Mouse (Mus musculus) CD4-positive, CD25-positive, alpha-beta regulatory T cell, adult 4 months (primary cell): Measurements from ENCODE around the gene Fkbp9. TPM values are rescaled to one million over a fixed set of nuclear protein-coding genes. Genes with fewer than 3 reads are reported as not detected.

Source experiments
- ATAC-seq: one replicate; pipeline ENCODE4 v1.8.0; 2017
- polyA plus RNA-seq, 2 experiments: library from polyadenylated mRNA; unstranded; fragments of 100-300 nt; shearing (Covaris generic); gene quantifications; one replicate each; pipeline ENCODE4 v1.2.1; 2017

Fkbp9 gene
- polyA plus RNA-seq = not detected

DNA sequence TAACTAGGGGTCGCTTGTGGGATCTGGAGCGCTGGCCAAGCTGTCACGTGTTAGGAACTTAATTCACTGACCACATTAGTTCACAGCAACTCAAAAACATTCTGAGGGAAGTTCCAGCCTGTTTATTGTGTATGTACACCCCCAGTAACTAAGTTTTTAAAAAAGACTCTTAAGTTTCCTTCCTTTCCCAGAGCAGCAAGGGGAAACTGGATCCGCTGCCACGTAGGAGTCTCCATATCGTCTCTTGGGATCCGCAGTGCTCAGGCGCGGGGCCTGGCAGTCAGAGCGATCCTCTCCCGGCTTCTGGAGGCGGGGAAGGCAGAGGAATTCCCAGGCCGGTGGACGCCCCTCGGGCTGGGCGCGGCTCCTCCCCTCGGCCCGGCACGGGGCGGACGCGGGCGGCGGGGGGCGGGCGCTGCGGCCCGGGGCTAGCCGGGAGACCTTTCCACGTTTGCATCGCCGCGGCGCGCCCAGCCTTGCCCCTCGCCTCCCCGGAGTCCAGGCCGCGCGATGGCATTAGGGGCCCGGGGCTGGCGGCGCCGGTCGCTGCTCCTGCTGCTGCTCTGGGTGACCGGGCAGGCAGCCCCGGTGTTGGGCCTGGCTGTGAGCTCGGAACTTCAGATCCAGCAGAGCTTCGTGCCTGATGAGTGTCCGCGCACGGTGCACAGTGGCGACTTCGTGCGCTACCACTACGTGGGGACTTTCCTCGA, at the start of gene Fkbp9:
TSS of gene Fkbp9 (plus strand) at position 363 of the 710 bp plus-strand sequence.
- ATAC-seq = no peak

DNA sequence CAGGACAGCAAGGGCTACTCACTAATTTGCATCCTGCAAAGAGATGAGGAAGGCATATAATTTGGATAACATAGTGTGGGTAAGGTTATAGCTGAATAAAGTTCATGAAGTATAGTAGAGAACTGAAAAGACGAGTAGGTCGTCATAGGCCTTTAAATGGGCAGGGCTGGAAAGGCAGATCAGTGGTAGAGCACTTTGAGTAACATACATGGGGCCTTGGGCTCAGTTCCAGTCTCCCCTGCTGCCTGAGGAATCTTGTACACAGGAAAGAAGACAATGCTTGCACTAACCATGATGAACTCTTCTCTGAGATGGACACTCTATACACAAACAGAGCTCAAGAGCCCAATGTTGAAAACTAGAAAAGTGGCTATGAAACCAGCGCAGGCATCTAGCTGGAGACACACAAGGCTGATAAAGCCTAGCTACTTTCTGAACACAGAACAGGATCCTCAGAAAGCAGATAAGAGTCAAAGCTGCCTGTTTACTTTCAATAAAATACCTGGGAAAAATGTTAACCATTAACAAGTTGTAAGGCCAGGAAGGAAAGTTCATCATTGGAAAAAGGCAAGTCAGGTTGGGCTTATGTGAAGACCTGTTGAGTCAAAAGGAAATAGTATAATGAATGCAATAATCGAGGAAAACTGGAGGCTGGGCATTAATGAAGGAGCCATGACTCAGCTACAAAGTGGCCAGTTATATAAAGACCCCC, 48.1 kb upstream of the Fkbp9 start:
- ATAC-seq = no peak

DNA sequence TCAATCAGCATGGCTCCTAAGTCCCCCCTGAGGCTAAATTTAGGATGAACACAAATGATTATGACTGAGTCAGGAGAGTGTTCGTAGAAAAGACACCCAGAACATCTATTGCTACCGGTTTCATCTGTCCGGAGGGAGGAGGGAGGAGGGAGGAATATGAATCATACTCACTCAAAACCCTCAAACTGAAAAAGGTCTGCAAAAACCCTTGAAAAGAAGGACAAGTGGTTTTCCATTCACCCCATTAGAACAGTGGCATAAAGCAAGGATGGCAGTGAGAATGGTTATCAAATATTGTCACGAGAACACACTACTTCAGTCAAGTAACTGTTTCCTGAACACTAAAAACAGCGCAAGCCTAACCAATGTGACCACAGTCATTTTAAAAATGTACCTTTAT, 46.8 kb upstream of the Fkbp9 start:
- no peak for ATAC-seq

DNA sequence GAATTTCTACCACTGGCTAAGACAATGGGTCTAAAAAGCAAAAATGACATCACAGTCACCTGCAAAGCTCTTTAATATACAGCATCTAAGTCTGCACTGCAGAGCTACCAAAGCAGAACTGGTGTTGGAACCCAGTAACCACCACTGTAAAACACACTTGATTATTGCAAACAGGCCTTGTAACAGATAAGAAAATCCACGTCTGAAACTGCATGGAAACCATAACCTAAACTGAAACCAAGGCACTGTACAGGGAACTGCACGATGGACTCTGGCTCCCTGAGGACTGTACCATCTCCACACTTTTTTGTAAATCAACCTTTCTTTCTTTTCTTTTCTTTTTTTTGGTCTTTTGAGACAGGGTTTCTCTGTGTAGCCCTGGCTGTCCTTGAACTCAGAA, 44.2 kb upstream of the Fkbp9 start:
- ATAC-seq = no peak

DNA sequence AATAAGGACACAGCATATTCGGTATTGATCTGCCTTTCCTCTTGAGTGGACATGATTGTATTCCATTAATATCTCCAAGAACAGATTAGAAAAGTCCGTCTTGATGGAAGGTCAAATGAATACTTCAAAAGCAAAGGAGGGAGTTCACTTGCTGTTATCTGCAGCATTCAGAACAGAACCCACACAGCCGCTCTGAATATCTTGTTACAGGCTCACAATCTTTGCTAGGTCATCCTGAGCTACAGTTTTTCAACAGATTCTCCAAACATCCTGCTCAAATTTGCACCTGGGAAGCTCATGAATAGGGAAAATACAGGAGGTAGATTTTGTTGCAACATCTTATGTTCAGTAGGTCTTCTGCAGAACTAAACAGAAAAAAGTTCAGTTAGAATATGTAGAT, 42.5 kb upstream of the Fkbp9 start:
- ATAC-seq = no peak

DNA sequence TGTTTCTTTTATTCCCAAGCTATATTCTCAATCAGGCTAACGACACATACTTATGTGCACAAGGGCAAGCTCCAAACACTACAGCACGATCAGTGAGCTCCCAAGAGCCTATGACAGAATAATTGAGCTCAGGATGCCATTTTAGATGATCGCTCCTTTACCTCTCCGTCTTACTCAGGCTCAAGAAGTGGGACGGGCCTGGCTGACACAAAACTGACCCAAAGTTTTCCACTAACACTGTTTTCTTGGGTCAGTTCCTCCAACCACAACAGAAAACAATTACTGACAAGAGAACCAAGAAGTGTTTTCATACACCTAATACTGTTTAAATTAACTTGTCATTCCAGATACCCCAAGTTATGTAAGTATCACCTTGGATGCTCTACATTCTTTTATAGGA, 37.0 kb upstream of the Fkbp9 start:
- ATAC-seq = no peak

DNA sequence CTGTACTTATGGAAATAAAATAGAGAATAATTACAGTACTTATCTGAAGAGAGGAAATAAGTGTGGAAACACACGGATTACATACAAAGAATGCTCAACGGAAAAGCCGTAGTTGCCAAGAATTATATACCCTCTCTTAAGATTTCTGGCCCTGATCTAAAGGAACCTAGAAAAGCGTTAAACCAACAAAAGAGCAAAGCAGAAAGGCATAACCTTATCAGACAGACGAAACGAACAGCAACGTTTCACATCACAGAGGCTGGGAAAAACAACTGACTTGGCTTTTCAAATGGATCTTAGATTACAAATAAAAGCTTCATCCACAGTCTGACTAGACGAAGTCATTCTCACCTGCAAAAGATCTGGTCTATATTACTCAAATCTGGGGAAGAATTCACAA, 35.6 kb upstream of the Fkbp9 start:
- ATAC-seq = no peak

DNA sequence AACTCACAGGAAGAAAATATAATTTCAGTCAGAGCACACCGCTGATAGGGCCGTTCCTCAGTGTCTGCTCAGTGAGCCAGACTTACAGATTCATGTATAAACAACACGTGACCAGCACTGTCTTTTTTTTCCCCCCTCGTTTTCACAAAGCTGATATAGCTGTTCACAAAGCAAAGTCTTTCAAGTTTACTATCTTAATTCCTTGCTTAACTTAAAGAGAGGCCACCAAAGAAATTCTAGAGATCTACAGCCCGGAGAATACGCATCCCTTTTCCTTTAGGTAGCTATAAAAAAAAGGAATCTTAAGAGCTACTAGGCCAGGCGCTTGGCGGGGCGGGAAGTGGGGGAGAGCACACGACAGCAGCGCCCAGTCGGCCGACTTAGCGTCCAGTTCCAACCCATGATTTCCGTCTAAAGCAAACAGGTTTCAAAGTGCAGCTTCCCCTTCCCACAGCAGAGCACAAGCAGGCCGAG, 35.2 kb upstream of the Fkbp9 start:
- peak; percentile 50 for ATAC-seq

DNA sequence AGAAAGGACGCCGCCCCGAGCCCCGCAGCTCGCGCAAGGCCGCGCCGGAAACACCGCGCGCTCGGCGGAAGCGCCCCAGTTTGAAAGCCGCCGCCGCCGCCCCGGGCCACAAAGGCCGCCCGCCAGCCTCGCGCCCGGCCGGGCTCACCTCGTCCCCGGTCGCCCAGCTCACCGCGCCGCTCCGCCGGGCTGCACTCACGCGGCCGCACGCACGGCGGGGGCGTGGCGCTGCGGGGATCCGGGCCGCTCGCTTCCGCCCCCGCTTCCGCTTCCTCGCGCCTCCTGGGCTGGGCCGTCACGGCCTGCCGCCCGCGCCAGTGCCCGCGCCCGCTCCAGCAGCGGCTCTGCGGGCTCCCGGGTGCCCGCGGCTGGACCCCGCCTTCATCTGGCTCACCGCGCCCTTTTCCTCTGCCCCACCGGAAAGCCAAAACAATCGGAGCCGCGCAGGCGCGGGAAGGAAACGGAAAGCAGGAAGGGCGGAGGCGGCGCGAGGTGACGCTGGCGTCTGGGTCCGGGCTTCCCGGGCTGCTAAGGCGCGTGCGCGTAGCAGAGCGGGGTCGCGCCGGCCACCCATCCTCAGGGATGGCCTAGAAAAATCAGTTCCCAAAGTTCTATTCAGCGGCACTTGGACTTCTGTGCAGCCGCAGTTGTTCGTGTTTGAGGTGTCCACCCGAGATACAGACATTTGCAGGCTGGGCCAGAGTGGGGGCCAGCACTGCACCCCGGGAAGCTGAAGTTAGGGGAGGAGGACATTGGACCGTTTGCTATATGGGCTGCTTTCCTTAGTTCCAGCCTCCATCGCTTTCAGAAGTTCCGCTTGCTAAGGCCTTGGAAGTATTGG, 34.3 kb upstream of the Fkbp9 start, which contains the start of gene Kbtbd2:
TSS of gene Kbtbd2 (minus strand) at position 503 of the 841 bp plus-strand sequence.
- ATAC-seq = peak; percentile 78

DNA sequence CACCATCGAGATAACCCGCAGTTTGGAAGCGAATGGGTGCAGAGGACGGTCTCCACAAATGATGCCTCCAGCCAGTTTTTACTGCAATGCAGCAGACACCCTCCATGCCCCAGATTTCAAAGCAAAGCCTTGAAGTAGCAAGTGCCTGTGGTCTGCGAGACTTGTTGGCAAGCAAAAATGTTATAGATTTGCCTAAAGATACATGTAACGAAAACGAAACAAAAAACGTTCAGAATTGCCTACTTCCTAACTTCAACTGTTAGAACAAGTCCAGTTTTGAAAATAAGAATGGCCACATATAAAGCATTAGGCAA, 33.8 kb upstream of the Fkbp9 start:
- peak; percentile 24 for ATAC-seq

DNA sequence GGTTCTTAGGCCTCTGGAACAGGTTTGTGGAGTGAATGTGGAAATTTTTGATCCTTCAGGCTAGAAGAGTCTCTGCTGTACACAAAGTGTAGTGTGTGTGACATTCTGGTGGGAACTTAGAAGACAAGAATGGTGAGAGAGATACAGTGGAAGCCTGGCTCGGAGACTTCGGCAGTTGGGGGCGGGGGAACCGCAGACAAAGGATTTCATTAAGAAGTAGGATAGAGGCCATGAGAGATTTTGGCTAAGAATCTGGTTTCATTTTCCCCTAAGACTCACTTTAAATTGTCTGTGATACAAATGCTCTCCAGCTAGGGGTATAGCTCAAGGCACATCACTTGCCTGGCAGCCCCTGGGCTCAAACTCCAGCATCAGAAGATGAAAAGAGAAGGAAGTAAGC, 26.8 kb upstream of the Fkbp9 start:
- no peak for ATAC-seq

DNA sequence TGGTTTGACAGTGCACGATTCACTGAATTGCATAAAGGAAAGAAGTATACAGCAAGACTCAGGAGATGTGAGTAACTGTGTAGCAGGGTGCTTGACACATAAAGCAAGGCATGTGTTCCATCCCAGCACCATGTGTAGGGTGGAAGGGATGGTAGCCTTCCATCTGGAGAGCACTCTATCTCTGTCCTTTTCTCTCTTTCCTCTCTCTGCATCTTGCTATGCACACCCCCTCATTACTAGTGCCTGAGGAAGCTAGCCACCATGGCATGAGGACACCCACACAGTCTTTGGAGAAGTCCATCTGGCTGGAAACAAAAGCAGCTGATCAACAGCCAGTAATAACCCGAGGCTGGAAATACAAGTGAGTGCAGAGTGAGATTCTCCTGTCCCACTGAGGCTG, 25.7 kb upstream of the Fkbp9 start:
- ATAC-seq = no peak

DNA sequence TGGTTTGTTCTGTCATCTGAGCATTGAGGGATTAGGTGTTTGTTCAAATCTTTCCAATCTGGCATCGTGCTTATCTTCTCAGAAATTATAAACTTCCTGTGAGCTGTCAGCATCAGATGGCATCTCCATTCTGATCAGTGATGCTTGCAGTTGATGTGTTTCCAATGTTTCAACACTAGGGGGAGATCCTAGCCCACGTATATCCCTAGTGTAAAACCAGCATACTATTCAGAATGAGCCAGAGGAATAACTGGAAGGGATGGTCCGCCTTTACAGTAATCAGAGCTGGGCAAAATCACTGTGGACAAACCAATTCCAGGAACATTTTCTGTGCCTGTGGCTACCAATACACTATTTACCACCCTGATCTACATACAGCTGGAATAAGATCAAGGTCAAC, 23.2 kb upstream of the Fkbp9 start:
- ATAC-seq = peak; percentile 99

DNA sequence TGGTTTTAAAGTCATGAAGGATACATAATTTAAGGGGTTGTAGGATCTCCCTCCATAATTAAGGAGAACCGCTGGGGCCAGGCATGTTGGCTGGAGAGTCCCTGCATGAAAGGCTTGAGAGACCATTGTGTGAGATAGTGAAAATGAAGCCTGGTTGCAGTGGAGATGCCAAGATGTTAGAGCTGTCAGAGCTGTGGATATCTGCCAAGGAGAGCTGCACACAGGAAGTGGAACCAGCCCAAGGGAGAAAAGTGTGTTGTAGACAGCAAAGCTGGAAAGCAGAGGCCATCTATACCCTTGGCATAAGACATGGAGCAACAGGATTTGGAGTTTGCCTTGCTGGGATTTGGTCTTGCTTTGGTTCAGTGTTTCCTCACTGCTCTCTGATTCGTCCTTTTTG, 18.5 kb upstream of the Fkbp9 start:
- ATAC-seq = no peak

DNA sequence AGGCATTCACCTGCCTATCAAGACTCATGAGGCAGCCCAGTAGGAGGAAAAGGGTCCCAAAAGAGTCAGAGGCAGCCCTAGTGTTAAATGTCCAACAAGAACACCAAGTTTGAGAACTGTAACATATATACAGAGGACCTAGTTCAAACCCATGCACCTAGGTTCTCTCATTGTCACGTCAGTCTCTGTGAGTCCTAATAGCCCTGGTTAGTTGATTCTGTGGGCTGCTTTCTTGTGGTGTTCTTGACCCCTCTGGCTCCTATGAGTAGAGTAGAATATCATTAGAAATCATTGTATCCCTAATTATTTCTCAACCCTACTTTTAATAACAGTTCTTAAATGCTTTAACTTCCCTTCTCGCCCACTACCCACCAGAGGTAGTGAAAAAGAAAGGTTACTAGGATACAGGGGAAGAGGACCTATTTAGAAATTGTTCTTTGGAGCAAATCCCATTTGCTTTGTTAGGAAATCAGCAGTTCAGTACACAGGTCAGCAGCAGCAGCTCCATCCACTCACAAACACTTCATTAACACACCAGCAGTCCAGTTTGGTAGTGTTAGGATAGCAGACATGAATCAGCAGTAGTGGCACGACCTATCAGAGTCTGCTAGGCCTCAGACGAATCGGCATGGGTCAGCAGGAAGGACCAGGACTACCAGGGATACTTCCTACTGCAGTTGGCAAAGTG, 13.3 kb upstream of the Fkbp9 start:
- ATAC-seq = no peak

DNA sequence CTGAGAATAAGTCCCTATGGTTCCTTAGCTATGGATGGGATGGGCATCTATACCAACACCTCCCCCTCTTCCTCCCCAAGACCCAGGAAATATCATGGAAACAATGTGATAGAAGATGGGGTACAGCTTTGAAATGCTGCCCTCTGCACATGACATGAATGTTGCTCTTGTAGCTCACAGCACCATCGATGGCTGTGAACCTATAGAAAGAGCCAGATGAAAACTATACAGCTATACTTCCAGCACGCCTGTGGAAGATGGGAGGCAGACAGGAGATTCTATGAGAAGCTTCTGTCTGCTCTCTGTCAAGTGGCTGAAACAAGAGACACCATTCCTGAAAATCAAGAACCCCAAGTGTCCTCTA, 12.8 kb upstream of the Fkbp9 start:
- no peak for ATAC-seq

DNA sequence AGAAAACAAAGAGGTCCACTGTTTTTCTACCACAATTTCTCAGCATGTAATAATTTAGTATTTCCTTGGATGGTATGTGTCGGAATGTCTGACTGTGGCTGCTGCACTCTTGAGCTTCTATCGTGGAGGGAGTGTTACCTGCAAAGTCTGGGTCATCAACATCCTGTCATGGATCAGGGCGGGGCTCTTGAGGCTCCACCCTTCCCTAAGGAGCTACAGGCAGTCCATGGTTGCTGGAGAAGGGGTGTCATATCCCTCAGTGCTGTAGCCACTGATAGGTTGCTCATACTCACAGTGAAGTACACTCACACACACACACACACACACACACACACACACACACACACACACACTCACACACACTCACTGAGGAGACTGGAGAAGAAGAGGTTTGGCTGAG, 6.2 kb upstream of the Fkbp9 start:
- ATAC-seq = no peak

DNA sequence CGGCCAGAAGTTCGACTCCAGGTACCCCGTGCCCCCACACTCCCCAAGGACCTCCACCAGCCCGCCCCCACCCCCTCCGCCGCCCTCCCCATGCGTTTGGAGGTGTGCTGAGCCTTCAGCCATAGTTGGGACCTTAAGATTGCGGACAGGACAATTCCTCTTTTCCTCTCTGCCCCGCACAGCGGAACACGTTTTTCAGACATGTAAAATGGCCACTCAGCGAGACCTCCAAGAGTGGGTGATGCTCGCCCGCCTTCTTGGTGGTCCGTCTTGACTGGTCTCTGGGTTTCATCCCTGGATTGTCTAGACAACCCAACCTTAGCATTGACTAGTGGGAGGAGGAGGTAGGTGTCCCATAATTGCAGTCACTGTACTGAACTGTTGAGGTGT, 543 bp downstream of the Fkbp9 start:
- ATAC-seq = no peak

DNA sequence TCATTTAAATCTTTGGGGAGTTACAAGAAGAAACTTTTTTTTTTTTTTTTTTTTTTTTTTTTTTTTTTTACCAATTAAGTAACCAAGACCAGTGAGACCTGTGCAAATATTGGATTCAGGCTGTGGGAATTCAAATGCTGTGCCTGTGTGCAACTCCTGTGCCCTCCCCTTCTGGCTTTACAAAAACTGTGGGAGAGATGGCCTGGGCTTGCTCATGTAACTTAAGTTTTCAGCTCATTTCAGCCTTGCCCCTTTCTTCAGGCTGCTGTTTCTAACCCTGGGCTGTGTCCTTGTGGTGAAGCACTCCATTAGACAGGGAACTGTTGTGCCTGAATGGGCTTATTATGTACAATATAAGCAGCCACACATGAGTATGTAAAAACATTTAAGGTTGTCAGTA, 971 bp downstream of the Fkbp9 start:
- no peak for ATAC-seq

DNA sequence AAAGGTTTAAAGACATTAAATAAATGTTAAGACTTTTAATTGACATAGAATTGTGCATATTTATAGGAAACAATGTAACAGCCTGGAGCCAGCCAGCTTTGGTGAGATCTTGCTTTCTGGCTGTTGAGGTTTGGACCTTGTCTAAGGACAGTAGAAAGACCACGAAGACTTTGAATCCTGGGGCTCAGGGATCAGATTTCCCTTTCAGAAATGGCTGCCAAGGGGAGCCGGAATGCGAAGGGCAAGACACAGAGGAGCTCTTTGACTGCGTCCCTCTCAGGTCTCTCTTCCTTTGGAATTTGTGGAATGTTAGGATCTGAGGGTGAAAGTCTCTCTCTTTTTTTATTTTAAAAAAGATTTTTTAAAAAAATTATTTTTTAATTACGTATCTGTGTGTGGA, 2.9 kb downstream of the Fkbp9 start:
- ATAC-seq = no peak

DNA sequence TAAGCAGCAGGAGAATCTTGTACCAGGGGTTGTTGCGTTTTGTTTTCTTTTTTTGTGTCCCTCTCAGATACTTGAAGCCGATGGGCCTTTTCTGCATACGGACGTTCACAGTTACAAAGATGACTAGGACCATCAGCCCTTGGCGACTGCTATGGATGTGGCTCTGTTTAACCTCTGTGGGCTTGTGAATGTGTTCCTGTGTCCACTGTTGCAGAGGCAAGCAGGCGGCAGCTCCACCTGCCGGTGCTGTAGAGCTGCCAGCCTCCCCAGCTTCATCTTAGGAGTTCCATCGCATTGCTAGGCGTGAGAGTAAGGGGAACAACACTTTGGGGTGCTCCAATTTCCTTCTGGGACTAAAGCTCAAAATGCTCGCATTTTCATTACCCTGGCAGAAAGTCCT, 3.7 kb downstream of the Fkbp9 start:
- no peak for ATAC-seq

DNA sequence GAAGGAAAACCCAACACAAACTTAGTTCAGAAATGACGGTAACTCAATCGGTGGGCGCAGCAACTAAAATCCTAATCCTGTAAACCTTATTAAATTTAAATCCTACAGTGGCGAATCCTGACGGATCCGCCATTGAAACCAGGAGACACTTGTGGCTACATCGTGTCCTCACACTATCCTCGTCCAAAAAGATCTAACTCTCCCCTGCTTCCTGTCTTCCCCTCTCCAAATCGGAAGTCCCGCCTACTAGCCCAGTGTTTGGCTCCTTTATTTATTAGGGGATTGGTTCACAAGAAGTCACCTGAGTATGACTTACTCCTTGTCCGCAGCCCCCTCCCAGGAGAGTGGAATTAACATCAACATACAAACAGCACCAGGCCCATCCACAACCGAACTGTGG, 5.3 kb downstream of the Fkbp9 start:
- ATAC-seq = no peak

DNA sequence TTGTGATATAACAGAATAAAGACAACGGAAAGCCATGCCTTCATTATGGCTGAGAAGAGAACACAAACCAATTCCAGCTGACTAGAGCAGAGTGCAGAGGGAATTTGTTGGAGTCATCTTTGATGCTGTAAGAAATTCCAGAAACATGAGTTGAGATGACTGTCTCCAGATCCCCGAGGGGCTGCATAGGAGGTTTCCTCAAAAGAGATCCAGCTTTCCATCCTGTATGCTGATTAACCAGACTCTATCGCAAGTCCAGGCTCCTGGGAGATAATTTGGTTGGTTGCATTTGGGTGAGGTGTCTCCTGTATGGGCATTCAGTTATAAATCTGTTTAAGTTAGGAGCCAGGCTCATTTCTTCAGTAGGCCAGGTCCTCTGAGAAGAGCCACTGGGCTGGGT, 5.8 kb downstream of the Fkbp9 start:
- ATAC-seq = no peak
